Mouse (Mus musculus) spleen, adult 2 months (tissue): ENCODE data around the gene Cyfip2.

Experiments used
- CTCF ChIP-seq: fragments of 200-500 bp; IDR thresholded peaks from 2 replicates; pipeline ENCODE4 v1.5.1; 2011; ENCODE audit warnings: mild to moderate bottlenecking, inconsistent platforms; ENCODE audit not compliant: insufficient read depth, insufficient read length, insufficient replicate concordance; ENCODE audit errors: extremely low read depth
- POLR2A ChIP-seq: fragments of 200-500 bp; IDR thresholded peaks from 2 replicates; pipeline ENCODE4 v1.6.1; 2011; ENCODE audit warnings: low read depth, low read length, inconsistent platforms

DNA sequence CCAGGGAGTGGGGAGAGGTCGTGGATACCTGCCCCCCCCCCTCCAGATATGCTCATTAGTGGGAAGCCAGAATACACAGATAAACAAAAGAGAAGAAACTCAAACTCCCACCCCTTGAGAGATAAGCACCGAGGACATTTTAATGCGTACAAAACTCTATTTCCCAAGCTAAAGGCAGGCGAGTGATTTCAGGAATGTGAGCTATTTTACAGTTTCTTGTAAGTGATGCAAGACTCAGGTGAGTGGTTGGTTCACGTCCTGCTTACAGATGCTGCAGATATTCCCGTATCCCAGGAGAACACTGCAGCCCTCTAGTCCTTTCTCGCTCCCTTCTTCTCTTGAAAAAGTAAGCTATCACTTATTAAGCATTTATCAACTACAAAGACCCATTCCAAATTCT lies 66.3 kb downstream of the Cyfip2 start:
- no peak for TF ChIP-seq POLR2A
- TF ChIP-seq CTCF, result no peak
